Mouse (Mus musculus): ENCODE measurements around the gene Fancg. TPM values are rescaled to one million over a fixed set of nuclear protein-coding genes. Genes with fewer than 3 reads are reported as not detected.

Gene Fancg
- polyA plus RNA-seq (2017; shearing (Covaris generic)) = 28.8 TPM

DNA sequence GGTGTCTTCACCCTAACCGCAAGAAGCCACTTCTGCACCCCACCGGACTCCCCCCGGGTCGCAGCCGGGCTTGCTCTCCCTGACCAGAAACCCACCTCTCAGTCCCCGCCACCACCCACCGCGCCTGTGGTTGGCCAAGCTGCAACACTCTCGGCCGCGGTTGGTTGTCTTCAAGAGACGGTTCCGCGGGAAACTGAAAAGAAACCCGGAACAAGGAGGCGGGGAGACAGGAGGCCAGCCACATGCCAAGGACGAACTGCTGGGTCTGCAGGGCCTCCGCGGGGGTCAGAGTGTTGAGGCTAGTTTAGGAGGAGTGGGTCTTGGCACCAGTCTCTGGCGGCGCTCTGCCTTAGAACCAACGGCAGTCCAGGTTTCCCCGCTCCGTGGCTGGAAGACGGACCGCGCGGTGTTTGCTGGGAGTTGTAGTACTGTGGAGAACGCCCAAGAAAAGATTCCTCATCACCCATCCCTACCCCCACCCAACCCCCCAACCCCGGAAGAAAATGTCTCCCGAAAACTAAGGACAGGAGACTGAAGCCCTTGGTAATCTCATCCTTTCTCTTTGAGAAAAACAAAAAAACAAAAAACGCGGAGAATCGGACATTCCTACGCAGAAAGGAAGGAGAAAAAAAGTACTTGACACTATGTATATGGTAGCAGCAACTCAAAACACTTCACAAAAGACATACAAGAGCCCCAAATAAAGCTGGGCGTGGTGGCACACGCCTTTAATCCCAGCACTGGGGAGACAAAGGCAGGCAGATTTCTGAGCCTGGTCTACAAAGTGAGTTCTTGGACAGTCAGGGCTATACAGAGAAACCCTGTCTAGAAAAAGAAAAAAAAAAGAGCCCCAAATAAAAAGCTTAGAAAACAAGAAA is at the start of gene Fancg:
Gene Fancg (minus strand): TSS at position 346 of the 878 bp plus-strand sequence.

DNA sequence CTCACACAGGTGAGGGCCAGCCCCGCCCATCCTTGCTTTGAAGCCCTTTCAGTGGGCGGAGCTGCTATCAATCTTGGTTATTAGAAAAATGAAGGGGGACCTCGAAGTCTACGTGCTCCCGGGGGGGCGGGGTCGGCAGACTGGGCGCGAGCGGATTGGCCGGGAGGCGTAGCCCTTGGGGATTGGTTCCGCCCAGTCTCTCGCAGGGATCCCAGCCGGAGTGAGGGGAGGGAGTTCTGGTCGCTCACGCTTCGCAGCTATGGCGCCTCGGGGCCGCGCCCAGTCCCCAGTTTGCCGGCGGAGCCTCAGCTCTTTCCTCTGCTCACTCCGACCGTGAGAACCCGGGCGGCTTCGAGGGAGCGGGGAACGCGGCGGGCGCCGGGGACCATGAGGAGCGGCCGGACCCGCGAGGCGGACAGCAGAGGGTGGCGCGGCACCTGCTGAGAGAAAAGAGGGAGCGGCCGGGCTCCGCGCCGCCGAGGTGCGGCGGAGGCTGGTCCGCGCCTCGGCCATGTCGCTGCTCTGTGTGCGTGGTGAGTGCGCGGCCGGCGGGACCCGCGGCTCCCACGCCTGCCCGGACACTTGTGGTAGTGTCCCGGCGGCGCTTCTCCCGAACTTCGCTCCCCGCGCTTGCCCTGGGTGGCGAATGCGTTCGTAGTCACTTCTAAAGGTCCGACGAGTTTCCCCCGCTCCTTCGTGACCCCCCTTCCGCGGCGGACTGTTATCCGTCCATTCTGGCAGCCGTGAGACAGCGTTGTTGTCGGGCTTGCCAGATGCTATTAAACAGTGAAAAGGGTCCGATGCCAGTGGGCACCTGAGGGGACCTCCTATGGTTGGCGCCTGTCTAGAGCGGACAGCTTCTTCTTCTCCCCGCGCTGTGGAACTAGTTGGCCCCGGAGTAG is 48.7 kb upstream of the Fancg start, which contains the start of gene Unc13b:
Gene Unc13b (plus strand): TSS at position 201 of the 902 bp plus-strand sequence.

DNA sequence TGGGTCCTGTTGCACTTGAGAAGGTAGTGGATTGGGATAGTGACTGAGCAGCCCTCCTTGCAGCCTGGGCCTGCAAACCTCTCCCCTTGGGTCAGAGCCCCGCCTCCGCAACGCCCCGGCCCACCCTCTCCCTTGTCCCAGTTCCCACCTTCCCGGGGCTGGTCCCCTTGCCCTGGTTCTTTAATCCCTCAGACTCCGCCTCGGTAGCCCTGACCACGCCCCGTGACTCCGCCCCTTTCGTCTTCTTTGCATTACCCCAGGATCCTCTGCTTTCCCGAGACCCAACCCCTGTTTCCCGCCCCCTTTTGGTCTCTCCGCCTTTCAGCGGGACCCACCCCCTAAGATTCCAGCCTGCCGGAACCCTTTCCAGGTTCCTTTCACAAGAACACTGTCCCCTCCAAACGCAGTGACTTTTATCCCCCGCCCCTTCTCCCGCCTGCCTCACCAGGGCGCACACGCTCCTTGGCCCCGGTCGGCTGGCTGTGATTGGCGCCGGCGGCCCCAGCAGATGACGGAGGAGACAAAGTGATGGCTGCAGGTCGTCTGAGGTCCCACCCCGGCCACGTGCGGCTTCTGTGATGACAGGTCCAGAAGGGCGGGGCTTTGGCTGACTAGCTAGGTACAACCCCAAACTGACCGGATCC is 35.5 kb upstream of the Fancg start, which contains the start of gene Fam214b:
Gene Fam214b (minus strand): TSS at position 562 of the 644 bp plus-strand sequence.

DNA sequence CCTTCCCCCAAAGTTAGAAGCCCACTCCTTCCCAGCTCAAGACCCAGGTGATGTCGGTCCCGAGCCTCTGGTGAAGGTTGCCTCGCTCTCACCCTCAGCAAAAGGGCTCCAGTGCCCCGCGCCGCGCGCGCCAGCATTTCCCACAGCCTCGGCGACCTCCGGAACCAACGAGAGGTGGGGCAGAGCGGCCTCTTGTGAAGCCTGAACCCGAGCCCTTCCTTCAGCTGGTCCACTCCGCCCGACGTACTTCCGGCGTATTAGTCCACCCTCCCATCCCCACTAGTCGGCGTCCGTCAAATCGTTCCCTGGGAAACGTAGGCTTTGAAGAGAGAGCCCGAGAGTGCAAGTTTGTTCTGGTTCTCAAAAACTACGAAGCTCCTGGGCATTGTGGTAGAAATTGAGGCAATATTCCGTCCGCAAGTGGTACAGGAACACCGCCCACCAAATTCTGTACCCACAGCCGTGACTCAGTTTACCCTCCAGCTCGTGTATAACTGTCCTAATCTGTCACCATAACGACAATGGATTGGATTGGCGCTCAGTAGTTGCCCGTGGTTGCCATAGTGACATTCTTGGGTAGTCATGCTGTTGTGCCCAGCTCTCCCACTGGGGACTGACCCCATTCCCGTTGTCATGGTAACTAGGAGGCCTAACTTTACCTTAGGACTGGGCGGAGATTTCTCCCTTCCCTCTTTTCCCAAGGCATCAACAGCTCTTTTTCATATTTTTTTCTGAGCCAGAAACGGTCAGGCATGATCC is 21.1 kb upstream of the Fancg start, which contains the start of gene Stoml2:
Gene Stoml2 (minus strand): TSS at position 474 of the 759 bp plus-strand sequence.

DNA sequence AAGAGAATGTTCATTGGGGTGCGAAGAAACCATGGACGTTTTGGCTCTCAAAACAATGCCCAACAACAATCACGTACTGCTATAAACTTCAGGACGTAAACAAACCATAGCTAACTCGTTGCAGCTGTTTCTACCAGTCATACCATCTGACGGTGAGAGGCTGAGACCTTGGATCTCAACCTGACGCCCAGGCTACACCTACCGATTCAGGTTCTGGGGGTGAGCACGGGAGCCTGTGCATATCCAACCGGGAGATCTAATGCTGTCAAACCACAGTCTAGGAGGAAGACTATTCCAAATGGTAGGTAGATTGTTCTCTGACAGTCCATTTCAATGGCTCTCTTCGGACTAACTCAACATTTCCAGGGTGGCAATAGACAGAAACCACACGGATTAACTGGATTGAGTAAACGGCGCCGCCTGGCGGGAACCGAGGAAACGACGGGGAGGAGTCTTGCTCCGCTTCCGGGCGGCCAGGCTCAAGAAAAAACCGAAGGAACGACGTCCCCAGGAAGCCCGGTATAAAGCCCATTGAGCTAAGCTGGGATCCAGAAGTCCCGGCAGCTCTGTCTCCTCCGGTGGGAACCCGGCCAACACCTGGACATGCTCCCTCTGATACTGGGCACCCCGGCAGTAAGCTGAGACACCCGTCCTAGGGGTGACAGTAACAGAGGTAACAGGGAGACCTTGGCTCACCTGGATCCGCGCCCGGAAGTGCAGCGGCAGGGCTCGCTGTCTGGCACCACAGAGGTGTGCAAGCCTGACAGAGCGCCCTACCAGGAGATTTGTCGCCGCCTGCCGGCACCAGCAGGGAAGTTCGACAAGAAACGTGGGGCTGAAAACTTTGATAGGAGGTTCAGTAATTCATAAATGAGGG is 15.0 kb upstream of the Fancg start, which contains the start of gene Pigo:
Gene Pigo (minus strand): TSS at position 736 of the 877 bp plus-strand sequence.

DNA sequence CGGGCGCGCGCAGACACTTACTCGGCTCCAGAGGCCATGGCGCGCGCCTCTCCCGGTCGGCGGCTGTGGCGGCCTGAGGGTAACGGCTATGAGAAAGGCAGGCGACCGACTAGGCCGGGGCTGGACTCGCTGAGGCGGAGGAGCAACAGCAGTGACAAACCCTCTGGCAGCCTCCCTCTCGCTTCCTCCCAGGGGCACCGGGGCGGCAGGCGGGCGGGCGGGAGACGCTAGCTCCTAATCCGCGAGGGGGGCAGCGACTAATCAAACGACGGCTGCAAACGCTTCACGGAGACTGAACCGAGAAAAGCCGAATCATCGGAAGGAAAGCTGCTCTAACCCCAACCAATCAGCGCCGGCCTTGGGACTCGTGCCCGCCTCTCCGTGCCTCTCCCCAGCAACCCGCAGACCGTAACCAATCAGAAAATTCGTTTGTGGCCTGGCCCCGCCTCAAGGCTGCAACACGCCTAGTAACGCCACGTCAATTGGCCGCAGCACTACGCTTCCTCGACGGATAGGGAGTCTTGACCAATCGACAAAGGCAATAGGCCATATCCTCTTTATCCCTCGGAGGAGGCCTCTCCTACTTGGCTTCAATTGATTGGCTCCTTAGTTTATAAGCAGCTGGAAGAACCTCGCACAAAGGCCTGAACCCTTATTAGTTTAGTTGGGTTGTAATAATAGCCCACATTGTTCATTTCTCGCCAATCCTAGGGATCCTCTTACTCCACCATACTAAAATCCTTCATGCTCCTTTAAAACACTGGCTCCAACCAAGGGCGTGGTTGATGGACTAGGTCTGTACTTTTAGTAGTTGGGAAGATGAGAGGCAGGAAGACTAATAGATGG is 9.9 kb downstream of the Fancg start, which contains the start of gene Vcp:
Gene Vcp (minus strand): TSS at position 367 of the 846 bp plus-strand sequence.

DNA sequence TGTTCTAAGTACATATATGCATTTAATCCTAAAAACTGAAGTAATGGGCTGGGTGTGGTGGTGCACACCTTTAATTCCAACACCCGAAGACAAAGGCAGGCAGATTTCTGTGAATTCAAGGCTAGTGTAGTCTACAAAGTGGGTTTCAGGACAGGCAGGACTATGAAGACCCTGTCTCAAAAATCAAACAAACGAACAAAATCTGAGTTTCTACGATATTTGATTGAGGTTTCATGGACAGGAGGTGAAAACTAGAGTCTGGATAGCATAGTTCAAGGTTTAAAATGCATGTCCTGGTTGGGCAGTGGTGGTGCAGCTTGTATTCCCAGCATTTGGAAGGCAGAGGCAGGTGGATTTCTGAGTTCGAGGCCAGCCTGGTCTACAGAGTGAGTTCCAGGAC is 41.0 kb downstream of the Fancg start, which contains the start of gene 1700022I11Rik:
Gene 1700022I11Rik (plus strand): TSS at position 301 of the 400 bp plus-strand sequence.

Other genes starting within 250 kb of the Fancg start
- not detected for gene Ccl21a, start 236.5 kb downstream of the Fancg start, polyA plus RNA-seq (2017; shearing (Covaris generic))
- not detected for gene Fam205a1, start 156.6 kb downstream of the Fancg start, polyA plus RNA-seq (2017; shearing (Covaris generic))
- gene Gm12394, start 153.7 kb downstream of the Fancg start, polyA plus RNA-seq (2017; shearing (Covaris generic)) = not detected
- gene Fam205c, start 136.3 kb downstream of the Fancg start, polyA plus RNA-seq (2017; shearing (Covaris generic)) = not detected
- 0.12 TPM for gene Phf24, start 93.8 kb downstream of the Fancg start, polyA plus RNA-seq (2017; shearing (Covaris generic))
- 12.0 TPM for gene Dnajb5, start 60.7 kb downstream of the Fancg start, polyA plus RNA-seq (2017; shearing (Covaris generic))
- gene 1700022I11Rik, start 40.9 kb downstream of the Fancg start, polyA plus RNA-seq (2017; shearing (Covaris generic)) = not detected
- gene Vcp, start 10.0 kb downstream of the Fancg start, polyA plus RNA-seq (2017; shearing (Covaris generic)) = 405 TPM
- 47.4 TPM for gene Pigo, start 15.3 kb upstream of the Fancg start, polyA plus RNA-seq (2017; shearing (Covaris generic))
- 148 TPM for gene Stoml2, start 21.2 kb upstream of the Fancg start, polyA plus RNA-seq (2017; shearing (Covaris generic))
- 10.7 TPM for gene Fam214b, start 35.7 kb upstream of the Fancg start, polyA plus RNA-seq (2017; shearing (Covaris generic))
- 0.22 TPM for gene Unc13b, start 48.4 kb upstream of the Fancg start, polyA plus RNA-seq (2017; shearing (Covaris generic))